Mouse (Mus musculus): ENCODE results near the gene Fam222b. TPM values are rescaled to one million over a fixed set of nuclear protein-coding genes. Genes with fewer than 3 reads are reported as not detected.
"Not testable (repeated sequence)": the region's sequence is repeated elsewhere in the genome, so short reads cannot be mapped to it uniquely, and the experiment has no call there.

Fam222b gene
- total RNA-seq, 2 experiments from 2014 or later: 14.7 to 15.3 TPM

DNA sequence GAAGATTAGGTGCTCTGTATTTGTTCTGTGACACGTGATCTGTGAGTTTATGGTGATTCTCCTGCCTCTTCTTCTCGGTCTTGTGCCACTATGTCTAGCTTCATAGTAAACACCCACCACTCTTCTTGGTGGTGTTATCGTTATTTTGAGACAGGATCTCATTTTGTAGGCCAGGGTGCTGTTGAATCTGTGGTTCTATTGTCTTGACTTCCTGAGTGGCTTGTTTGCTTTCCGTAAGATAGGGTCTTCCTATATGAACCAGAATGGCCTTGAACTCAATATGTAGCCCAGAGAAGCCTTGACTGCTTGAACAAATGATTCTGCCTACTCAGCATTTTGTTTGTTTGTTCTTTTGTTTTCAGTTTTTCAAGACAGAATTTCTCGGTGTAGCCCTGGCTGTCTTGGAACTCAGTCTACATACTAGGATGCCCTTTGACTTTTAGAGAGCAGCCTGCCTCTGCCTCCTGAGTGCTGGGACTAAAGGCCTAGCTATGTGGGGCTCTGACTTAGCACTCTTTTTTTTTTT lies 6.6 kb upstream of the Fam222b start:
- no peak for DNase-seq

- DNase-seq: no peak
These were observed 340 bp upstream of the Fam222b start for GRCm38 (mm10) chr11:78094137-78094503.

DNA sequence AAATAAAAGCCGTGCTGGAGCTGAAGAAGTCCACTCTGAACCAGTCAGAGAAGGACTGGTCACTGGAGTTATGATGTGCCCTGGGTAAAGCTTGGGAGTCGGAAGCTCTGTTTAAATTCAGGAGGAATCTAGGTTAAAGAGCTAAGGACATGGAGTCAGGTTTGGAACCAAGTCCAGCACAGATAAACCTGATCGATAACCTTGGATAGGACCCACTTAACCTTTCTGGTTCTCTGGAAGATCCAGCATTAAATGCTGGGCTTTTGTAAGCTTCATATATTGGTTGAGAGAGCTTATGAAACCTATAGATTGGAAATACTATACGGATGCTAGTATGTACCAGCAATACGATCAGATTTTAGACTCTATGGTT lies 670 bp downstream of the Fam222b start:
- no peak for DNase-seq

- no peak for DNase-seq
These were observed 2.6 kb downstream of the Fam222b start for GRCm38 (mm10) chr11:78097077-78097476.

DNA sequence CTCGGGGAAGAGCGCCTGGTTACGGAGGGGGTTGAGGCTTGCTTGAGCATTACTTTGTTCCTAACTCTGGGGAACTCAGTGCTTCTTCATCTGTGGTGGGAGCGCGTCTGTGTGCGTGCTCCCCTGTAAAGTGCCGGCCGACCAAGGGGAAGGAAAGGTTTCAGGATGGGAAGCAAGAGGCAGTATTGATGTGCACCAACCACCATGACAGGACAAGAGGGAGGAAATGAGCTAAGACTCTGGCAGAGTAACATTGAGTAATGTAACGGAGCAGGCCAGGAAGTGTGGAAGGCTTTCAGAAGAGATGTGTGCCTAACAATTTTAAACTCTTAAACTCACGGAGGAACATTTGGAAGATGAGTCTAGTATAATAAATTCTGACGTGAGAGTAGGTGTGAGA lies 6.3 kb downstream of the Fam222b start:
- DNase-seq: no peak

DNA sequence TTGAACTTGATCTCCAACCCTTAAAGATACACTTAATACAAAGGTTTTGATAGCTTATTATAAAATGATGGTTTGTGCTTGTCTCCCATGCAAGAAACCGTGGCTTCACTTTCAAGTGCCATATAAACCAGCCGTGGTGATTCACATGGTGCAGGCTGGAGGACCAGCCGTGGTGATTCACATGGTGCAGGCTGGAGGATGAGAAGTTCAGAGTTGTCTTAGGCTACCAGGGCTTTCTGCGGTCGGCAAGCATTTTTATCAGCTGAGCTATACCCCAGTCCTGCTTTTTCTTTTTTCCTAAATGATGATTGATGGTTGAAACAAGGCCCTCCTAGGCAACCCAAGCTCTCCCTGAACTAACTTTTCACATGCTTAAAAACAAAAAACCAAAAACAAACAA lies 7.7 kb downstream of the Fam222b start:
- DNase-seq: no peak

- DNase-seq: peak; percentile 26
These were observed 8.7 kb downstream of the Fam222b start for GRCm38 (mm10) chr11:78102958-78103747.

DNA sequence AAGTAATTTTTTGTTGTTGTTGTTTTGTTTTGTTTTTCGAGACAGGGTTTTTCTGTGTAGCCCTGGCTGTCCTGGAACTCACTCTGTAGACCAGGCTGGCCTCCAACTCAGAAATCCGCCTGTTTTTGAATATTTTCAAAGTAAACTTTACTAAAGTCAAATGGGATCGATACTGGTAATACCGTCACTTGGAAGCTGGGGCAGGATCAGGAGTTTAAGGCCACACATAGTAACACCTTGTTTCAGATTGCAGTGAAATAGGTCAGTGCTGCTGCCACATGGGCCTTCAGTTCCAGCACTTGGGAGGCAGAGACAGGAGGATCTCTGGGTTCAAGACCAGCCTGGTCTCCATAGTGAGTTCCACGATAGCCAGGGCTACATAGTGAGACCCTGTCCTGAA lies 10.0 kb downstream of the Fam222b start:
- DNase-seq: no peak

GRCm38 (mm10) chr11:78113616-78114015 lies 19.2 kb downstream of the Fam222b start:
- no peak for DNase-seq

- DNase-seq: no peak
These were observed 20.4 kb downstream of the Fam222b start for GRCm38 (mm10) chr11:78114676-78115366.

DNA sequence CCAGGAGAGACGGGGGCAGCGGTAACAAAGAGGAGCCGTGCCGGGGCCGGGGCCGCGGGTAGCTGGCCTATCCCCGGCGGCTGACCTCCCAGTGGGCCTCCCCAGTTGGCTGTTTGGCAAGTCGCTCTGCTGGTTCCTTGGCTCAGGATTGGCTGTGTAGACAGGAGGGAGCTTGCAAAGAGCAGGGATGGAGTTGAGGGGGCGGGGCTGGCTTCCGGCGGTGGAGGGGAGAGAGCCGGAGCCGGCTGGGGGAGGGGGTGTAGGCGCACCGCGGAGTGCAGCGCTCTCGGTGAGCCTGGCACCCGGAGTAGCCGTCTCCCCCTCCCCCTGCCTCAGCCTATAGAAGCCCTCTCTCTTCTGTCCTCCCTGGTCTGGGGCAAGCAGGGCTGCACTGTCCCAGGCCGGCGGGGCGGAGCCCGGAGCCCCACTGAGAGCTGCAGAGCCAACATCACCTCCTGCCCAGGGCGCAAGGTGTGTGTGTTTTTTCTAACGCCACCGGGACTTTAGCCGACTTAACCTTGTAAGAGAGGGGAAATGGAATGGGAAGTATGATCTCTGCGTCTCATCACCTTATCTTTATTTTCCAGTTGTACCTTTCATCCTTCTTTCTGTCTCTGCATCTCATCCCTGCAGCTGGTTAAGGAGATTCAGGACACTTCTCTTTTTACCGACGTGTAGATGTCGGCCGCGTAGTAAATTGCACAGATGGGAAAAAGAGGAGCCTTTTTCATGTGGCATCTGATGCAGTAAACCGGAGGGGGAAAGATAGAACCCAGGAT lies 21.1 kb downstream of the Fam222b start:
- DNase-seq: peak; percentile 95

GRCm38 (mm10) chr11:78116146-78116410 lies 21.6 kb downstream of the Fam222b start:
- no peak for DNase-seq

DNA sequence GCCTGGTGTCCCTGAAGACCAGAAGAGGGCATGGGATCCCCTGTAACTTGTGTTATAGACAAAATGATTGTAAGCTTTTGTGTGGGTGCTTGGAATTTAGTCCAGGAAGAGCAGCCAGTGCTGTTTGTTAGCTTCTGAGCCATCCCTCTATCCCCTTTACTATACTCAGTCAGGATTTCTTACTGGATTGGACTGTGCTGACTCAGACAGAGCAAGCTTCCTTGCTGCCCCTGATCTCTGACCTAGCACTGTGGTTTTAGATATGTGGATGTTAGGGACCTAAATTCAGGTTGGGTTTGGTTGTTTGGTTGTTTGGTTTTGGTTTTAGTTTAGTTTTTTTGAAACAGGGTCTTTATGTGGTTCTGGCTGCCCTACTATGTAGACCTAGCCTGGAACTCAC lies 24.0 kb downstream of the Fam222b start:
- DNase-seq: no peak

DNA sequence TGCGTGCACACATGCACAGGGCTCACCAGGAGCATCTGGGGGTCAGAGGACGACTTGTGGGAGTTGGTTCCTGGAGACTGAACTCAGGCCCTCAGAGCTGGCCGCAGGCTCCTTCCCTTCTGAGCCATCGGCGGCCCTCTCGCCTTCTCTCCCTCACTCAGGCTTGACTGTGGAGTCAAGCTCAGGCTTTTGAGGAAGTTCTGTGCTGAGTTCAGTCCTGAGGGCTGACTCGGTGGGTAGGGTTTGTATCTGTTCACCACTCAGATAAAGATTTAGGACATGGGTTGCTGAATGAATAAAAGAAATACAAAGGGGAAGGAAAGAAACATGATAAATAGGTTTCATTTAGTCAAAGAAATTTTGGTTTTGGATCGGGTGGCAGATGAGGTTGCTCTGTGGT lies 25.4 kb downstream of the Fam222b start:
- DNase-seq: no peak

GRCm38 (mm10) chr11:78121176-78121575 lies 26.7 kb downstream of the Fam222b start:
- DNase-seq: peak; percentile 51

DNA sequence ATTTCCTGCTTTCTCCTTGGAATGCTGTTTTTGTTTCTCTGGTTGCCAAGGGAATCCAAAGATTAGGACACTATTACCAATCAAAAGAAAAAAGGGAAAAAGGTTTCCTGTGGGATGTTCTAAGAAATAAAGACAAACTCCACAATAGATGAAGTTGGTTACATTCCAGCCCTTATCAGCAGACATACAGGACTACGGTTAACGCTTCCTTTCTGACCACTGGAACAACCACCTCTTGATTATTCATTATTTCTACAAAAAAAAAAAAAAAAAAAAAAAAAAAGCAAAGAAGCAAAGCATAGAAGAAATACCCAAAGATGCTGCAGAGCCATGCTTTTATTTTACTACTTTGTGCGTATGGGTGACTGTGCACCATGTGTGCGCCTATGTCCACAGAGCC lies 28.4 kb downstream of the Fam222b start:
- no peak for DNase-seq

- no peak for DNase-seq
These were observed 29.3 kb downstream of the Fam222b start for GRCm38 (mm10) chr11:78123782-78124181.

- DNase-seq: no peak
These were observed 31.2 kb downstream of the Fam222b start for GRCm38 (mm10) chr11:78125691-78126090.

DNA sequence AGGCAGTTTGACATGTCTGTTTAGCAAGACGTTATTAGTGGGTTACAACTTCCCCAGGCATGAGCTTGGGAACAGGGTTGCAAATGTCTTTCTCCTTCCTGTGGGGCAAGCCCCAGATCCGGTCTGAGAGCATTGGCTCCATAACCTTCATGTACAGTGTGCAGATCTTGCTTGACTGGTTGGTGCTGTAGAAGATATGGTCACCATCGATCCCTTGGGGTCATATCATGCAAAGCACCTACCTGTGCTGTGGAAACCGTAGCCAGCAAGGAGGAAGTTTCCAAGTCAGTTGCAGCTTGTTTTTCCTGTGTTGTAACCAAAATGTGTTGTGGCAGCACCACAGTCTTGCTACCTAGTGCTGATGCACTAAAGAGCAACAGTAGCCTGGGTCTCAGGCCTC lies 32.3 kb downstream of the Fam222b start:
- DNase-seq: no peak

GRCm38 (mm10) chr11:78129458-78129857 lies 35.0 kb downstream of the Fam222b start:
- DNase-seq: no peak

DNA sequence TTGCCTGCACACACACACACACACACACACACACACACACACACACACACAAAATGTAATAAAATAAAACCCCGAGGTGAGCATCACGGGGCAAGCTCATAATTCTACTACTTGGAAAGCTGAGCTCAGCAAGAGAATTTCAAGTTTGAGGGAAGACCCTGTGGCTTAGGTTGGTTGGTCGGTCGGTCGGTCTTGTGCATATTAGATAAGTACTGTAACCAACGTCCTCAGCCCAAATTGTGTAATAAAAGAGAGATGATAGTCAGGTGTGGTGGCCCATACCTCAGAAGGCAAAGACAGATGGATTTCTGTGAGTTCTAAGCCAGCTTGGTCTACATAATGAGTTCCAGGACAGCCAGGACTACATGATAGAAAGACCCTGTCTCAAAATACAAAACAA lies 39.5 kb downstream of the Fam222b start:
- DNase-seq: no peak

- DNase-seq: no peak
These were observed 39.9 kb downstream of the Fam222b start for GRCm38 (mm10) chr11:78134344-78134743.

DNA sequence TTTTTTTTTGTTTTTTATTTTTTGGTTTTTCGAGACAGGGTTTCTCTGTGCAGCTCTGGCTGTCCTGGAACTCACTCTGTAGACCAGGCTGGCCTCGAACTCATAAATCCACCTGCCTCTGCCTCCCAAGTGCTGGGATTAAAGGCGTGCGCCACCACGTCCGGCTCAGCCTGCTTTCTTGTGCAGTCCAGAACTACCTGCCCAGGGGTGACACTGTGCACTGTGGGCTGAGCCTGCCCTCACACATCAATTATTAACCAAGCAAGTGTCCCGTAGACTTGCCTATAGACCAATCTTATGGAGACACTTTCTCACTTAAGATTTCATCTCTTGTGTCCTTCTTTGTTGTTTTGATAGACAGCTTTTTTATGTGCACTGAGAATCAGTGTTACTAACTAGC lies 40.9 kb downstream of the Fam222b start:
- DNase-seq: not testable (repeated sequence)
